Mouse (Mus musculus): ENCODE results near the gene Xpo1. TPM values are rescaled to one million over a fixed set of nuclear protein-coding genes. Genes with fewer than 3 reads are reported as not detected.

Gene Xpo1
- total and polyA plus RNA-seq, 3 experiments: 140 to 295 (median 246) TPM

DNA sequence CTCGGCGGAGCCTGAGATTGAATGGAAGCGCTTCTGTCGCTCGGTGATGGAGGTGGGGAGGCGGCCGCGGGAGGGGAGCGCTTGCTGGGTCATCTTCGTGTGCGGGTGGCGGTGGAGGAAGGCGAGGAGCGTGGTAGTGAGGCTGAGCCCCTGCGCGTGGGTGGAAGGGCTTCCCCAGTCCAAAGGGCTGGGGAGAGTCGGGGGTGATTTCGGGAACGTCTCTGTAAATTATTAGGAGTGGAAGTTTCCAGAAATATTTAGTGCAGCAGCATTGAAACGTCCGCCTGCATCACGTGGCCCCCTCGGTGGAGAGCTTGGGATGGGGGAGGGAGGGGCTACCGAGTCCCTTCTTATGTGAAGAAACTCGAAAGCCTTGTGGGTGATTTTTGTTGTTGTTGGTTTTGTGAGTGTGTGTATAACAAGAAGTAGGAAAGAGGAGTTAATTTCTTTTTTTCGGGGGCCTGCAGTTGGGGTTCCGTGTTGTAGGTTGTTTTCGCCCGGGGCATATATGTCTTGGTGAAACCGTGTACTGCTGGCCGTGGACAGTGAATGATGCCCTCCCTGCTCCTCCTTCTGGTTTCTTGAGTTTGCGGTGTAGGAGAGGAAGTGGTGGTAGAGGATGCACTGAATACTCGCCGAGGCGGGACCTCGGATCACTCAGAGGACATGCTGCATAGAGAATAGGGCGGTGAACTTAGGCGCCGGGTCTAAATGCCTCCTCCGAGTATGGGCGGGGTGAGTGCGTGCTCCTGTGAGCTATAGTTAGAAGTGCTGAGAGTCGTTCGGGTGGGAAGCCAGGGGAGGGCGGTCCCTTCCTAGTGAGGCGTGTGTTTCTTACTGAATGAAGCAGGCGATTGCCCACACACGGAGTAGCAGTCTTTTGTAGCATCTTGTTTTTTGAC lies 1.2 kb downstream of the Xpo1 start (continued):
- peak; percentile 78; the same call in 1 of the 2 replicates for TF ChIP-seq E2F4 (IDR thresholded peaks at IDR 0.05; ENCODE audit: insufficient replicate concordance, low read depth, low read length)
- peak; percentile 51; the same call in 1 of the 2 replicates for TF ChIP-seq BHLHE40 (IDR thresholded peaks at IDR 0.05; ENCODE audit: low read depth, low read length)
- TF ChIP-seq HCFC1 (IDR thresholded peaks at IDR 0.05; ENCODE audit: low read depth, low read length): no peak; the same call in none of the 2 replicates
- no peak; the same call in none of the 2 replicates for TF ChIP-seq RAD21 (IDR thresholded peaks at IDR 0.05; ENCODE audit: low read depth, low read length)
- TF ChIP-seq USF2 (conservative IDR thresholded peaks at IDR 0.05; ENCODE audit: low read depth, low read length): peak; percentile 88
- peak; percentile 85 for TF ChIP-seq POLR2A (IDR thresholded peaks at IDR 0.05; ENCODE audit: low read depth, low read length)
- peak; percentile 62 for TF ChIP-seq ELF1 (IDR thresholded peaks at IDR 0.05; ENCODE audit: low read depth, low read length)
- no peak for TF ChIP-seq GABPA (IDR thresholded peaks at IDR 0.05; ENCODE audit: insufficient replicate concordance, low read depth, low read length)
- no peak for TF ChIP-seq PAX5 (IDR thresholded peaks at IDR 0.05; ENCODE audit: low read length)
- peak; percentile 21; the same call in 1 of the 2 replicates for TF ChIP-seq CHD2 (IDR thresholded peaks at IDR 0.05; ENCODE audit: low read length)
- TF ChIP-seq CTCF (conservative IDR thresholded peaks at IDR 0.05 in 1 of 2, IDR thresholded peaks at IDR 0.05 in 1 of 2; ENCODE audit: low read depth in 2 of 2, low read length in 2 of 2): no peak; a peak in 1 of 4 replicates
- 0 out of 2 replicates have a peak, but pooled peaks have one; percentile 28 for TF ChIP-seq MAFK (IDR thresholded peaks at IDR 0.05; ENCODE audit: insufficient replicate concordance, low read length)
- peak; percentile 82; the same call in 1 of the 2 replicates for TF ChIP-seq MEF2A (IDR thresholded peaks at IDR 0.05; ENCODE audit: borderline replicate concordance, low read depth, low read length)
- peak; percentile 44; the same call in 1 of the 2 replicates for TF ChIP-seq ETS1 (conservative IDR thresholded peaks at IDR 0.05; ENCODE audit: low read depth, low read length)

- peak; percentile 29 for DNase-seq (ENCODE audit: extremely low read depth)
- Histone ChIP-seq H3K9me3 (replicated peaks; ENCODE audit: low read length) (no peaks in the 10 kb centered on the region), H3K27me3 (replicated peaks) (no peaks in the 10 kb centered on the region), H3K36me3 (replicated peaks in 1 of 2; ENCODE audit: control insufficient read depth in 1 of 2, insufficient read depth in 1 of 2, low read length in 1 of 2) (peaks cover 12 to 44% of the 10 kb centered on the region in 2 experiments), H3K27ac (ENCODE audit: insufficient read depth, low read depth) (no peak overlapping the region), H3K4me1 (ENCODE audit: control insufficient read depth in 1 of 2, insufficient read depth in 2 of 2) (peaks cover 5 to 36% of the 10 kb centered on the region in 2 experiments), H3K9ac (ENCODE audit: insufficient read depth, low read depth) (peak overlapping the region; percentile 34; the same call in 1 of the 2 replicates), H3K79me2 (replicated peaks; ENCODE audit: control insufficient read depth, extremely low read depth, insufficient read depth, poor library complexity, severe bottlenecking) (peaks cover 80% of the 10 kb centered on the region), H3K4me3 (replicated peaks in 1 of 3; ENCODE audit: low read depth in 2 of 3, low read length in 2 of 3, poor library complexity in 1 of 3) (peak overlapping the region in 1 of 3 experiments; percentile 35), H3K4me2 (ENCODE audit: insufficient read depth, low read depth, poor library complexity, severe bottlenecking) (peak overlapping the region; percentile 92)
- TF ChIP-seq MAZ (IDR thresholded peaks at IDR 0.05; ENCODE audit: low read depth, low read length) (0 out of 2 replicates have a peak, but pooled peaks have one; percentile 22), CHD2 (IDR thresholded peaks at IDR 0.05; ENCODE audit: low read length) (no peak), MXI1 (IDR thresholded peaks at IDR 0.05; ENCODE audit: low read depth, low read length) (peak; percentile 55; the same call in 1 of the 2 replicates), CHD1 (IDR thresholded peaks at IDR 0.05; ENCODE audit: low read depth, low read length) (0 out of 2 replicates have a peak, but pooled peaks have one; percentile 44), SIN3A (IDR thresholded peaks at IDR 0.05; ENCODE audit: low read length) (peak; percentile 77)
- dilution Hi-C loops (cut with MboI; ENCODE audit: extremely low pct_ligation_motif_present, extremely low pct_unique_long_range_greater_than_20kb, low sequenced_read_pairs): no loop called here
- in situ Hi-C loops (cut with MboI; ENCODE audit: low pct_ligation_motif_present, low pct_unique_long_range_greater_than_20kb, low sequenced_read_pairs): no loop called here
Observed at GRCm38 (mm10) chr11:23259073-23259472, 3.2 kb downstream of the Xpo1 start.

All from CH12.LX (cell line).